Mouse (Mus musculus): ENCODE data around the gene Abhd11.

DNA sequence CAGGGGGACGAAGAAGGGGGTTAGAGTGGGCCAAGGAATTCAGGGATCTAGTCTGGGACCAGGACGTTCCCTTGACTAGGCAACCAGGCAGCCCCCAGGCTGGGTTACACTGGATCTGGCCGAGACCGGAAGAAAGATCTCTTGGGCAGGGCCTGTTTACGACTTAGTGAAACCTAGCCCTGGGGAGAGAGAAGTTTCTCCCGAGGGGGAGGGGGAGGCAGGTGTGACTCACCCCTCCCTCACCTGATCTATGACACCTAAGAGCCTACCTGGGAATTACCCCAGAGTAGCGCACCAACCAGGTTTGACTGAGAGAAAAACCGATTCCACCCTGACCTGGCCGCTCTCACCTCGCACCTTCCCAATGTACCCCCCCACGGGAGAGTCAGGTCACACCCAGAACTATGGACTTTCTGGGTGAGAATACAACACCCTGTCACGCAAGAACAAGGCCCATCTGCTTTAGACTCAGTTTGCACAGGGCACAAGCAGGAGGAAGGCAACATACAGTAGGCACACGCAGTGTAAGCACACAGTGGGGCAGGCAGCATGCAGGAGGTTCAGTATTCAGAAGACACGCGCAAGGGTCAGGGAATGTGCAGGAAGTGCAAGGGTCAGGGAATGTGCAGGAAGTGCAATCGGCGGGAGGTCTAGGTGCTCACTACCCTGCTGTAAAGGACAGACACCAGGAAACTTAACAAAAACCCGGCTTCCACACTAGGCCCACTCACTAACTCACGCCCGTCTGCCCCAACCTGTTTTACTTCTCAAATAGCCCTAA lies 41.6 kb upstream of the Abhd11 start:
- TF ChIP-seq CTCF (IDR thresholded peaks at IDR 0.05; ENCODE audit: low read depth) = no peak
- no peak for TF ChIP-seq EP300 (IDR thresholded peaks at IDR 0.05; ENCODE audit: low read depth)

All from heart, postnatal 0 days (tissue).